Mouse (Mus musculus) ES-Bruce4 (cell line): ENCODE measurements around the gene Sept9. TPM values are rescaled to one million over a fixed set of nuclear protein-coding genes. Genes with fewer than 3 reads are reported as not detected.

Experiments
- H3K27ac ChIP-seq: 2 replicates; pipeline ENCODE4 v1.5.1; 2012; ENCODE audit warnings: low read length, inconsistent platforms; ENCODE audit not compliant: insufficient read depth
- H3K27me3 ChIP-seq: 2 replicates; pipeline ENCODE4 v1.6.1; 2012; ENCODE audit warnings: mild to moderate bottlenecking, low read length, inconsistent platforms; ENCODE audit not compliant: control insufficient read depth, poor library complexity, insufficient read depth, severe bottlenecking
- H3K36me3 ChIP-seq: 2 replicates; pipeline ENCODE4 v1.6.1; 2012; ENCODE audit warnings: inconsistent platforms, mild to moderate bottlenecking, low read length, moderate library complexity; ENCODE audit not compliant: control insufficient read depth, poor library complexity, insufficient read depth, severe bottlenecking
- H3K4me1 ChIP-seq: one replicate; pipeline ENCODE4 v1.8.1; 2011; ENCODE audit warnings: low read length; ENCODE audit not compliant: control insufficient read depth, insufficient read depth
- H3K4me3 ChIP-seq: 2 replicates; pipeline ENCODE4 v1.5.1; 2011; ENCODE audit warnings: low read depth, mild to moderate bottlenecking, low read length
- H3K9ac ChIP-seq: 2 replicates; pipeline ENCODE4 v1.6.1; 2012; ENCODE audit warnings: low read depth, mild to moderate bottlenecking, inconsistent platforms; ENCODE audit not compliant: poor library complexity, severe bottlenecking
- H3K9me3 ChIP-seq: replicated peaks from 2 replicates; pipeline ENCODE4 v1.6.1; 2012; ENCODE audit warnings: mild to moderate bottlenecking, low read length, inconsistent platforms; ENCODE audit not compliant: control insufficient read depth, poor library complexity, insufficient read depth, severe bottlenecking
- CTCF ChIP-seq: IDR thresholded peaks from one replicate; pipeline ENCODE4 v1.8.1; 2011; ENCODE audit warnings: low read depth, low read length
- EP300 ChIP-seq: IDR thresholded peaks from 2 replicates; pipeline ENCODE4 v1.6.1; 2011; ENCODE audit warnings: low read depth, low read length; ENCODE audit not compliant: insufficient read depth
- POLR2A ChIP-seq: IDR thresholded peaks from one replicate; pipeline ENCODE4 v1.8.1; 2011; ENCODE audit warnings: low read length; ENCODE audit not compliant: insufficient read depth
- polyA plus RNA-seq: library from polyadenylated mRNA; stranded (reverse); fragments of >200 nt; gene quantifications from 2 replicates; pipeline ENCODE4 v1.2.4, GENCODE M21; 2011; ENCODE audit warnings: low read depth; ENCODE audit not compliant: missing spikeins, insufficient read depth, insufficient read length

The Sept9 gene
- polyA plus RNA-seq, 1 experiment: 123 TPM

- H3K36me3 ChIP-seq: no peaks in the 10 kb centered on the region
- no peak overlapping the region for H3K27ac ChIP-seq
- no peaks in the 10 kb centered on the region for H3K27me3 ChIP-seq
- no peak for TF ChIP-seq CTCF
- TF ChIP-seq POLR2A: no peak
- no peak for TF ChIP-seq EP300
- peaks cover 7% of the 10 kb centered on the region for H3K4me1 ChIP-seq
- H3K9ac ChIP-seq: no peak overlapping the region
- no peaks in the 10 kb centered on the region for H3K9me3 ChIP-seq
- no peak overlapping the region for H3K4me3 ChIP-seq
These were observed 89.3 kb downstream of the Sept9 start for GRCm38 (mm10) chr11:117288765-117289164.

DNA sequence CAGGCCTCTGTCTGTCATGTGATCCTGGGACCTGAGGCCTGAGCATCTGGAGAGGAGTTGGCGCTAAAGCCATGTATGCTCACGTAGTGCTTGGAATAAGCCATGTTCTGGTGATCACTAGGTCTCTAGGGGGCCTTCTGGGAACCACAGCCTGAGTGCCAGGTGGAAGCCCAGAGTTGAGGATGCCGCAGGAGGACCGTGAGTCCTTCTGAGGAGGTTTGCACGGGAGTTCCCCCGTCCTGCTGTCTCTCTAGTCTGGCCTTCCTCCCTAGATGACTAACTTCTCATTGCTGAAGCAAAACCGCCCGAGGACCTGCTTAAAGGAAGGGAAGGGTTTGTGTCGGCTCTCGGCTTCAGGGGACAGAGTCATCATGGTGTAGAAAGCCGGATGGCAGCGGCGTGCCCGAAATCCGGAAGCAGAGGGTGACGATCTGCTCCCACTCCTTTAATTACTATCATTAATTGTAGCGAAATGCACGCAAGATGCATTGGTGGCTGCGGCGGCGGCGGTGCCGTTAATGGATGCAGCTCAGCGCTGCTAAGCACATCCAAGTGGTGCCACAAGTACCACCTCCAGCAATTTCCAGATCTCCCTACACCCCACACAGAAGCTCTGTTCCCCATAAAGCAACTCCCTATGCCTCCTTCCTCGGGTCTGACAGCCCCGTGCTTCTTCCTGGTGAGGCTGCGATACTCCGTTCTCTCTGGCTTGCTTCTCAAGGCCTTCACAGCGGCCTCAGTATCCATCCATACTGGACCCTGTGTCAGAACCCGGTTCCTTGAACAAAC is 92.0 kb downstream of the Sept9 start:
- Histone ChIP-seq H3K9me3 (no peaks in the 10 kb centered on the region), H3K4me1 (peaks cover 7% of the 10 kb centered on the region), H3K27me3 (no peaks in the 10 kb centered on the region), H3K27ac (no peak overlapping the region), H3K9ac (no peak overlapping the region), H3K4me3 (peak overlapping the region; percentile 15; the same call in 1 of the 2 replicates), H3K36me3 (no peaks in the 10 kb centered on the region)
- TF ChIP-seq POLR2A: no peak
- no peak for TF ChIP-seq CTCF
- TF ChIP-seq EP300: no peak

DNA sequence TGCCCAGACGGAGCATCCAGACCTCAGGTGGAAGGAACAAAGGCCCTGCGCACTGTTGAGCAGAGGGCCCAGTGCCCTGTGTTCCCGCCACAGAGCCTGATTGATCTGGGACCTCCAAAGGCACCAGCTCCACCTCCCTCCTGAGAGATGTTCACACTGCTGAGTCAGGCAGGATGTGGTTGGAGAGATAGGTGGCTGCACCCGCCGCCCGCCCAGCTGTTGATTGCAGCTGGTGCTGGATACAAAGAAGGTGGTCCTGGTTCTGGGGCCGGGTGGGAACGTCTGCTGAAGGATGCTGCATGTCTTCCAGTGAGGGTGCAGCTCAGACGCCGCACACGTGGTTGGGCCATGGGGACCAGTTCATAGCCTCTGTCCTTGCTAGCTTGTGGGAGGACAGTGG is 93.0 kb downstream of the Sept9 start:
- Histone ChIP-seq H3K27ac (no peak overlapping the region), H3K9me3 (no peaks in the 10 kb centered on the region), H3K4me3 (no peak overlapping the region), H3K4me1 (peaks cover 7% of the 10 kb centered on the region), H3K27me3 (no peaks in the 10 kb centered on the region), H3K36me3 (no peaks in the 10 kb centered on the region), H3K9ac (no peak overlapping the region)
- TF ChIP-seq CTCF (no peak), POLR2A (no peak), EP300 (no peak)

- no peaks in the 10 kb centered on the region for H3K9me3 ChIP-seq
- no peak overlapping the region for H3K9ac ChIP-seq
- H3K27ac ChIP-seq: no peak overlapping the region
- peaks cover 7% of the 10 kb centered on the region for H3K4me1 ChIP-seq
- no peaks in the 10 kb centered on the region for H3K27me3 ChIP-seq
- no peak overlapping the region for H3K4me3 ChIP-seq
- H3K36me3 ChIP-seq: no peaks in the 10 kb centered on the region
- TF ChIP-seq EP300 (no peak), CTCF (no peak), POLR2A (no peak)
These were observed 95.8 kb downstream of the Sept9 start for GRCm38 (mm10) chr11:117295266-117295665.

DNA sequence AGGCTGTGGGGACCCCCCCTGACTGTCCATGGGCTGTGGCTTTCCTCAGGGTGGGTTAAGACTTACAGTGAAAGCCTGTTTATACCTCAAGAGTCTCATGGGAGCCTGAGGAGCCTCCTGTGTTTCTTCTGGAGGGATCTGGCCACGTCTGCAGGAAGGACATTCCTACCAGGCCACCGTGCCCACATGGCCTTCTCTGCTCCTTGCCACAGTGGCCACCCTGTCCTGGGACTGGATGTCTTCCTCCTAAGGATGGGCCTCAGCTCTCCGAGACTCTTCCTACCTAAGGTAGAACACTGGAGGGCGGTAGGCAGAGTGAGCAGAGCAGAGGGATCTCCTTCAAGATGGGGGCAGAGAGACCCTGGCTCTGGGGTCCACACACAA is 96.6 kb downstream of the Sept9 start:
- Histone ChIP-seq H3K27ac (no peak overlapping the region), H3K36me3 (no peaks in the 10 kb centered on the region)

DNA sequence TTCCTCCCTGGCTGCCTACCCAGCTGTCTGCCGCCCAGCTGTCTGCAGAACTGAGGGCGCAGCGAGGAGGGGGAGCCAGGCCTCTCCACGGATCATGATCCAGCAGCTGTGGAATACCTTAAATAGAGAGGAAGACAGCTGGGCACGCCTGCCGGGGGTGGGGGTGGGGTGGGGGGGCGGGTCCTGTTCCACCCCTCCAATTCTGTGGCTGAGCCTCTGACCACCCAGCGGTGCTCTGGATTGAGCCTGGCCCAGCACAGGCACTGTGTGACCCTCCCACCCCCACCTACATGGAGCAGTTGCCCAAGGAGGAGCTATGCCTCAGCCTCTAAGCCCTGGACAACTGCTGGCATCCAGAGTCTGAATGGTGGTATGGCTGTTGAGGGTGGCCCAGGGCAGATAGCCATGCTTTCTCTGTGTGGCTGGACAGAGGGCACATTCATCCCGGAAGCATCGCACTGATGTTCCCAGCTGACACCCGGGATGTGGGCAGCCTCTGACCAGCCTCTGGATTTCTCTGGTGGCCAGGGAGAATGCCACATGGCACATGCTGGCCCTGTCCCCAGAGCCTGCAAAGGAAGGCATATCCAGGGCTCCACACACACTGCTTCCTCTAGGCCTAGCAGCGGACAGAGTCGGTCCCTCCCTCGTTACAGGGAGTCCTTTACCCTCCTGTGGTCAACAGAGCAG is 97.2 kb downstream of the Sept9 start:
- no peak for TF ChIP-seq POLR2A
- no peaks in the 10 kb centered on the region for H3K27me3 ChIP-seq
- no peak overlapping the region for H3K27ac ChIP-seq
- no peaks in the 10 kb centered on the region for H3K9me3 ChIP-seq
- H3K9ac ChIP-seq: no peak overlapping the region
- peaks cover 7% of the 10 kb centered on the region for H3K4me1 ChIP-seq
- no peaks in the 10 kb centered on the region for H3K36me3 ChIP-seq
- H3K4me3 ChIP-seq: no peak overlapping the region

More for the DNA sequence above, 96.6 kb downstream of the Sept9 start:
- H3K4me3 ChIP-seq: no peak overlapping the region
- peaks cover 7% of the 10 kb centered on the region for H3K4me1 ChIP-seq
- TF ChIP-seq EP300: no peak
- no peak for TF ChIP-seq POLR2A
- no peaks in the 10 kb centered on the region for H3K9me3 ChIP-seq
- H3K9ac ChIP-seq: no peak overlapping the region
- no peaks in the 10 kb centered on the region for H3K27me3 ChIP-seq
